Mouse (Mus musculus) hindbrain, embryonic 13.5 days (tissue): ENCODE data around the gene Calr4. TPM values are rescaled to one million over a fixed set of nuclear protein-coding genes. Genes with fewer than 3 reads are reported as not detected.

Source experiments
- ATAC-seq: fragments of 200-750 bp; cut with Nextera tagmentation; 2 replicates; pipeline ENCODE4 v1.8.0; 2017; ENCODE audit warnings: moderate TSS enrichment; ENCODE audit not compliant: low FRiP score
- H3K27ac ChIP-seq: fragments of 300-500 bp; sonication (generic); 2 replicates; pipeline ENCODE4 v1.5.1; 2015; ENCODE audit warnings: inconsistent platforms, mild to moderate bottlenecking, moderate library complexity
- H3K27me3 ChIP-seq: fragments of 300-500 bp; sonication (generic); 2 replicates; pipeline ENCODE4 v1.6.1; 2015; ENCODE audit warnings: mild to moderate bottlenecking, inconsistent platforms
- H3K36me3 ChIP-seq: fragments of 300-500 bp; sonication (generic); 2 replicates; pipeline ENCODE4 v1.6.1; 2015; ENCODE audit warnings: mild to moderate bottlenecking, inconsistent platforms
- H3K4me1 ChIP-seq: fragments of 300-500 bp; sonication (generic); replicated peaks from 2 replicates; pipeline ENCODE4 v1.6.1; 2015; ENCODE audit warnings: inconsistent platforms
- H3K4me2 ChIP-seq: fragments of 300-500 bp; sonication (generic); 2 replicates; pipeline ENCODE4 v1.6.1; 2015; ENCODE audit warnings: inconsistent platforms, mild to moderate bottlenecking, moderate library complexity
- H3K4me3 ChIP-seq: fragments of 300-500 bp; sonication (generic); 2 replicates; pipeline ENCODE4 v1.5.1; 2015; ENCODE audit warnings: mild to moderate bottlenecking, inconsistent platforms
- H3K9ac ChIP-seq: fragments of 300-500 bp; sonication (generic); 2 replicates; pipeline ENCODE4 v1.6.1; 2015; ENCODE audit warnings: mild to moderate bottlenecking, inconsistent platforms
- H3K9me3 ChIP-seq: fragments of 300-500 bp; sonication (generic); 2 replicates; pipeline ENCODE4 v1.6.1; 2016; ENCODE audit warnings: inconsistent platforms
- WGBS: fragments of 180-500 bp; shearing (Covaris S2); methylation state at CpG from one replicate; pipeline ENCODE4 v1.1.7; 2015; 5-methylcytosine and 5-hydroxymethylcytosine counted together
- polyA plus RNA-seq: library from polyadenylated mRNA; unstranded; fragments of >200 nt; fragmentation: Nextera tagmentation; extraction: Ambion mirVana; gene quantifications from 2 replicates; pipeline ENCODE4 v1.2.1, GENCODE M21; 2015

Gene Calr4
- polyA plus RNA-seq, 1 experiment from 2014 or later: 2.2 TPM

DNA sequence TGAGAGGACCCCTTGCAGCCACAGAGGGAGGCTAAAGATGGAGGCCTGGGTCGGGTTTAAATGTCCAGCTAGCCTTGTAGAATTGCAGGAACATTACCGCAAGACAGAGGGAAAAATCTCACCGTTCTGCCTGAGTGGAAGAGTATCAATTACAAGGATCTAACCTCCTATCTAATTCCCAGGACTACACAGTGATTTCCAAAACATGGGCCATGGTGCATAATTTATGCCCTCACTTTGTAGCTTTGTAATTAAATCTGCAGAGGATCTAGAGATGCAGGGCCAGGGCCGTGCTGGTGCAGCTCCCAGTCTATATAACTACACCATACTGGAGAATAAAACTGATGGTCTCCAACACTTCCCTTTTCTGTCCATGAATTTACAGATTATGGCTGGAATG is 23.4 kb upstream of the Calr4 start:
- WGBS: 58% methylated on average over 4 of the region's 4 CpGs
- Histone ChIP-seq H3K4me3 (no peak overlapping the region), H3K4me1 (no peaks in the 10 kb centered on the region), H3K4me2 (no peak overlapping the region), H3K27me3 (no peaks in the 10 kb centered on the region), H3K9me3 (peaks cover 6% of the 10 kb centered on the region; the same call in 1 of the 2 replicates), H3K27ac (peak overlapping the region; percentile 23; the same call in 1 of the 2 replicates), H3K36me3 (no peaks in the 10 kb centered on the region), H3K9ac (no peak overlapping the region)
- no peak for ATAC-seq

- peaks cover 6% of the 10 kb centered on the region; the same call in 1 of the 2 replicates for H3K9me3 ChIP-seq
- no peaks in the 10 kb centered on the region for H3K36me3 ChIP-seq
- H3K27ac ChIP-seq: no peak overlapping the region
- H3K27me3 ChIP-seq: no peaks in the 10 kb centered on the region
- H3K4me2 ChIP-seq: no peak overlapping the region
- ATAC-seq: no peak
- H3K9ac ChIP-seq: no peak overlapping the region
- H3K4me1 ChIP-seq: no peaks in the 10 kb centered on the region
- H3K4me3 ChIP-seq: no peak overlapping the region
- WGBS: 90% methylated on average over 3 of the region's 3 CpGs
Observed at GRCm38 (mm10) chr4:109213986-109214385, 20.3 kb upstream of the Calr4 start.

- Histone ChIP-seq H3K36me3 (no peaks in the 10 kb centered on the region), H3K4me3 (no peak overlapping the region), H3K27ac (no peak overlapping the region), H3K27me3 (no peaks in the 10 kb centered on the region), H3K9ac (no peak overlapping the region), H3K4me2 (no peak overlapping the region), H3K4me1 (no peaks in the 10 kb centered on the region), H3K9me3 (no peaks in the 10 kb centered on the region)
- WGBS: 72% methylated on average over 7 of the region's 7 CpGs
- ATAC-seq: no peak
Observed at GRCm38 (mm10) chr4:109218008-109218407, 16.3 kb upstream of the Calr4 start.

DNA sequence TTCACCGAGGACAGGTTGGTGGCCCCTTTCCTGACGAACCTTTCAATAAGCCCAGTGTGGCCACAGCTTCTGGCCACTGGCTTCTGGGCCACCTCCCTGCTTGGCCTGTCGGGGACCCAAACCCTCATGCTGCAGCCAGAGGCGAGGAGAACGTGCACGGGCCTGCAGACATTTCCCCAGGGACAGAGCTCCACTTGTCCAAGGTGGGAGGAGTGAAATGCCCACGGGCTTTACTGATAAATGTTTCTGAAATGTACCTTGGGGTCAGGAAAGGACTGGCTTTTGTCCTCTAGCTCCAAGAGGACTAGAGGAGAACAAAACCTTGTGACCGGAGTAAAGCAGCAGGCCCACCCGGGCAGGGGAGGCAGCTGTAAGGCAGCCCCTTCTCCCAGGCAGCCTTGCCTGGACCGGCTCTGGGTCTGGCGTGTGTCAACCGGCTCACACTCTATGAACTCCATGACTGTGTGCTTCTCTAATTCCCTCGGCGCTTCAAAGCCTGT is 13.8 kb upstream of the Calr4 start:
- H3K9ac ChIP-seq: no peak overlapping the region
- ATAC-seq: no peak
- no peak overlapping the region for H3K27ac ChIP-seq
- no peaks in the 10 kb centered on the region for H3K9me3 ChIP-seq
- no peaks in the 10 kb centered on the region for H3K36me3 ChIP-seq
- H3K4me1 ChIP-seq: peaks cover 11% of the 10 kb centered on the region
- H3K4me3 ChIP-seq: no peak overlapping the region
- H3K27me3 ChIP-seq: no peaks in the 10 kb centered on the region
- WGBS: 70% methylated on average over 14 of the region's 14 CpGs
- no peak overlapping the region for H3K4me2 ChIP-seq

- Histone ChIP-seq H3K4me1 (peaks cover 18% of the 10 kb centered on the region), H3K36me3 (no peaks in the 10 kb centered on the region), H3K9ac (no peak overlapping the region), H3K4me3 (no peak overlapping the region), H3K4me2 (no peak overlapping the region), H3K9me3 (no peaks in the 10 kb centered on the region), H3K27me3 (no peaks in the 10 kb centered on the region), H3K27ac (no peak overlapping the region)
- no peak for ATAC-seq
- WGBS: 97% methylated on average over 3 of the region's 3 CpGs
Observed at GRCm38 (mm10) chr4:109222001-109222400, 12.3 kb upstream of the Calr4 start.

DNA sequence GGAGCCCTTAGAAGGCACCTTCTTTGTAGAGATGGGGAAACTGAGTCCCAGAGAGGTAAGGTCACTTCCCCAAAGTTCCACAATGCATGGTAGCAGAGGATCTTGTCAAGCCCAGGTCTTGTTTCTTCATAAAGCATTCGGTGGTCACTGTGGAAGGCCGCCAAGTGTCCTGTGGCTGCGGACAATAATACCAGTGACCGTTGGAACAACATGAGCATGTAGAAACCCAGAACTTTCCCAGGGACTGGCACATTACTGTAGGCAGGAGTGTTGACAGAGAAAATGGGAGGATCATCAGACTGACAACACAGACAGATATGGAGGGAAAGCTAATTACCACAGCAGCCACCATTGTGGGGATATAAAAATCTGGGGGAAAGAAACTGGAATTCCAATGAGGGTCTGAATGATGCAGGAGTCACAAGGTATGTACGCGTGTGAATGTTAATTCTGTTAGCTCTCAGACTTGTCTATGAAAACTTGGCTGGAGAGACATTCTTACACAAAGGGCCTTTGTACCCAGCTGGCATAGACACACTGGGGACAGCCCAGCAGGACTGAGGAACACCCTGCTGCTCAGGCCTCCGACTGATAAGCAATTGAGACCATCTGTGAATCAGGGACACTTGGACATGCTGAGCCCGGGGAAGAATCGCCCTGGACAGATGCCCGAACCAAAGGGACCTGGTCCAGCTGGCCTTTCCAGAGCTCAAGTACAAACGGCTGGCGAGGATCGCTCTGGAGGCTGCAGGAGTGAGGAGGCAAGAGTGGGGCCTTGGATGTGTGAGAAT is 9.3 kb upstream of the Calr4 start:
- peak; percentile 94 for ATAC-seq
- WGBS: 31% methylated on average over 13 of the region's 13 CpGs
- peaks cover 23% of the 10 kb centered on the region for H3K4me1 ChIP-seq
- no peak overlapping the region for H3K4me3 ChIP-seq
- no peak overlapping the region for H3K9ac ChIP-seq
- H3K36me3 ChIP-seq: no peaks in the 10 kb centered on the region
- no peak overlapping the region for H3K4me2 ChIP-seq
- no peaks in the 10 kb centered on the region for H3K9me3 ChIP-seq
- H3K27me3 ChIP-seq: no peaks in the 10 kb centered on the region
- peak overlapping the region; percentile 80 for H3K27ac ChIP-seq

DNA sequence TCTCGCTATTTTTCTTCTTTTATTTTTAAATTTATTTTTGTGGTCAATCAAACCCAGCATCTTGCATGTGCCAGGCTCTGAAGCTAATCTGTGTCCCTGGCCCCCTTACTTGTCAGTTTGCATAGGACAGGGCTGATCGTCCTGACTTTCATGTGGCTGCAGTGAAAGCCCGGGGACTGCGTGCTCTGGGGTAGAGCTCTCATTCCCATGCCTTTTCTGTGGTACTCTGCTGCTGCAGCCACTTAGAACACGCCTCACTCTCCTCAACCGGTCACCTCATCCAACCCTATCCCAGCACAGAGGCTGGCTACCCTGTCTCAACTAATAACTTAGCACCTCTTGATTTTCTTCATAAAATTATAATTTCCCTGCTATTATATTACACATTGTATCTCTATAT is 8.7 kb upstream of the Calr4 start:
- Histone ChIP-seq H3K9me3 (no peaks in the 10 kb centered on the region), H3K9ac (no peak overlapping the region), H3K27ac (peak overlapping the region; percentile 80), H3K36me3 (no peaks in the 10 kb centered on the region), H3K4me2 (no peak overlapping the region), H3K4me3 (no peak overlapping the region), H3K4me1 (peaks cover 23% of the 10 kb centered on the region), H3K27me3 (no peaks in the 10 kb centered on the region)
- peak; percentile 65 for ATAC-seq
- WGBS: 47% methylated on average over 6 of the region's 6 CpGs

DNA sequence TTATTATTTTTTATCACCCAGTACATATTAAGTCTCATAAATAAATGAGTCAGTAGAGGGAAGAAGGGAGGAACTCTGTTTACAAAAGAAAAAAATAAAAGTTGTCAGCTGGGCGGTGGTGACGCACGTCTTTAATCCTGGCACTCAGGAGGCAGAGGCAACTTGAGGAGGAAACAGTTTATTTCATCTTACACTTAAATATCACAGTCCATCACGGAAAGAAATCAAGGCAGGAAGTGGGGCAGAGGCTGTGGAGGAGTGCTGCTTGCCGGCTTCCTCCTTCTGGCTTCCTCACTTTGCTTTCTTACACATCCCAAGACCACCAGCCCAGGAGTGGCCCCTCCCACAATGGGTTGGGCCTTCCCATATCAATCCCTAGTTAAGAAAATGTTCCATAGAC is 8.2 kb upstream of the Calr4 start:
- ATAC-seq: no peak
- H3K9me3 ChIP-seq: no peaks in the 10 kb centered on the region
- H3K4me3 ChIP-seq: no peak overlapping the region
- H3K27me3 ChIP-seq: no peaks in the 10 kb centered on the region
- WGBS: 76% methylated on average over 5 of the region's 5 CpGs
- H3K4me2 ChIP-seq: no peak overlapping the region
- peaks cover 23% of the 10 kb centered on the region for H3K4me1 ChIP-seq
- H3K9ac ChIP-seq: no peak overlapping the region
- H3K27ac ChIP-seq: peak overlapping the region; percentile 70
- no peaks in the 10 kb centered on the region for H3K36me3 ChIP-seq

- 55% methylated on average over 7 of the region's 7 CpGs for WGBS
- Histone ChIP-seq H3K4me1 (peaks cover 25% of the 10 kb centered on the region), H3K27ac (no peak overlapping the region), H3K4me2 (no peak overlapping the region), H3K9me3 (no peaks in the 10 kb centered on the region), H3K27me3 (no peaks in the 10 kb centered on the region), H3K36me3 (no peaks in the 10 kb centered on the region), H3K4me3 (no peak overlapping the region), H3K9ac (no peak overlapping the region)
- ATAC-seq: no peak
Observed at GRCm38 (mm10) chr4:109229766-109230279, 4.5 kb upstream of the Calr4 start.

GRCm38 (mm10) chr4:109234806-109235350 is 593 bp downstream of the Calr4 start:
- no peaks in the 10 kb centered on the region; the same call in 1 of the 2 replicates for H3K9me3 ChIP-seq
- H3K27ac ChIP-seq: peak overlapping the region; percentile 82
- WGBS: 67% methylated on average over 9 of the region's 9 CpGs
- 0 out of 2 replicates have a peak, but pooled peaks have one; percentile 41 for ATAC-seq
- no peak overlapping the region for H3K9ac ChIP-seq
- H3K4me1 ChIP-seq: peaks cover 37% of the 10 kb centered on the region
- no peaks in the 10 kb centered on the region for H3K36me3 ChIP-seq
- no peak overlapping the region for H3K4me2 ChIP-seq
- H3K4me3 ChIP-seq: no peak overlapping the region
- H3K27me3 ChIP-seq: no peaks in the 10 kb centered on the region

DNA sequence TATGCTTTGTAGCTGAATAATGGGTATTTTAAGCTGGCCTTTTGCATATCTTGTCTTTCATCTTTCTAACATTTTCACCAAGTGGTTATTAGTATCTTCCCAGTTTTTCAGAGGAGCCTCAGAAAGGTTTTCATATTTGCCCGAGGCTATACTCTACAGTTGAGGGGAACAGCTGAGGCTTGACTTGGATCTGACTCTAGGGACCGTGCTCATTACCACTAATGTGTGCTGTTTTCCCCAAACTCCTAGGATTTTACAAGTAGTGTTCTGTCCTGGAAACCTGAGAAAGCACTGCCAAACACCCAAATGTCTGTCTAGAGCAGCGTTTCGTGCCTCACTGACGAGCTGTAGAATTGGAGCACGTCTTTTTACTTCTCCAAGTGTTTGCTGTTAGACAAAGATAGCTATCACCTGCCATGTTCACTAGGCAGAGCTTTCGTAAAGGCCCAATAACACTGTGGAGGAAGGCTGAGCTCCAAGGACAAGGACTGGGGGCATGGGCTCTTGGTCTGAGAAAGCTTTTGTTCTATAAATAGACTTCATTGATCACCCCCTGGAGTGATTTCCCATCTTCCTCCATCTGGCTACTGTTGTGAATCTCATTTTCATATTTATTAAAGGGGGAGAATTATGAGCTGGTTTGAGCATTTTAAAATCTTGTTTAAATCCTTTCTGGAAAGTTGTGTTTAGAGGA is 2.0 kb downstream of the Calr4 start:
- Histone ChIP-seq H3K36me3 (no peaks in the 10 kb centered on the region), H3K4me3 (no peak overlapping the region), H3K9ac (no peak overlapping the region), H3K27ac (peak overlapping the region; percentile 82), H3K27me3 (no peaks in the 10 kb centered on the region), H3K4me2 (no peak overlapping the region), H3K4me1 (peaks cover 40% of the 10 kb centered on the region), H3K9me3 (no peaks in the 10 kb centered on the region; the same call in 1 of the 2 replicates)
- 0 out of 2 replicates have a peak, but pooled peaks have one; percentile 41 for ATAC-seq
- 51% methylated on average over 7 of the region's 7 CpGs for WGBS
